Mouse (Mus musculus) CD4-positive helper T cell, adult 2 months (primary cell): ENCODE data around the gene Inf2.

Experiments
- DNase-seq: peaks from one replicate; pipeline ENCODE4 v3.0.0-alpha.2; 2012; ENCODE audit warnings: low read depth, missing footprints, low spot score

Gene Inf2

GRCm38 (mm10) chr12:112659109-112659508 lies 70.5 kb downstream of the Inf2 start:
- no peak for DNase-seq

DNA sequence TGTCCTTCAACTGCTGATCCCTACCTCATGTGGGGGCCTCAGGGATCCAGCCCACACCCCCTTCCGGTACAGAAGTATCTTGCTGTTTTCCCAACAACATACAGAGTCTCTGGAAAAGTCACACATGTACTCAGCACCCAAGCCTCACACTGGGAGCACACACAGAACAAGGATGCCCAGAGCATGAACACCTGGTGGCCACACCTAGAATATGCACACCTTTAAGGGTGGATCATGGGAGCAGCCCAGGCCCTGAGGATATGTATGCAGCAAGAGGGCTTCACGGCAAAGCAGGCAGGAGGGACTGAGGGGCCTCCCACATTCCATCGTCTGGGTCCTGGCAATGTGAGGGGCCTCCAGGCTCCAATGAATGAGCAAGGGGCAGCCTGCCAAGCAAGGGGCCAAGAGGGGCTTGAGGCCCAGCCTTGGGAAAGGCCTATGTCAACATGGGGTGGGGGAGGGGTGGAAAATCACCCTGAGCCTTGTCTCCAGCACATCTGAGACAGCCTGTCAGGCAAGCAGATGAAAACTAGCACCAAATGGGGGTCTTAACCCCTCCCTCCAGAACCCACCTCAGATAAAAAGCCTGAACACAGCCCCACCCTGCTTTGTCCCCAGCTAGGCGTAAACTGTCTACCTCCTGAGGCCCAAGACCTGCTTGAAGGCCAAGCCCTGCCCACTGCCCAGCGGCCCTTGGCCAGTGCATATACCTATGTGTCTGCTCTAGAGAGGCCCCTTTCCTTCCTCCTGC lies 72.2 kb downstream of the Inf2 start:
- no peak for DNase-seq

DNA sequence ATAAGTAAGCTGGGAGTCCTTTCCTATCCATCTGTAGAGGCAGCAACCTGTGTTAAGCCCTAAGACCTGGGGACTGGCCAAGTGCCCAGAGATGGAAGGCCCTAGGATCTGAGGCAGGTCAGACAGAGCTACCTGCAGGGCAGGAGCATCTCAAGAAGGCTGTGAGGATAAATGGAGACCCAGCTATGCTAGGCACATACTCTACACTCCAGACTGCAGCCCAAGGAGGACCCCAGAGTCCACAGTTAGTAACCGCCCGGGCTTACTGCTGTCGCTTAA lies 72.7 kb downstream of the Inf2 start:
- no peak for DNase-seq

- no peak for DNase-seq
These were observed 73.3 kb downstream of the Inf2 start for GRCm38 (mm10) chr12:112661851-112662250.

- DNase-seq: no peak
These were observed 74.7 kb downstream of the Inf2 start for GRCm38 (mm10) chr12:112663303-112663702.

DNA sequence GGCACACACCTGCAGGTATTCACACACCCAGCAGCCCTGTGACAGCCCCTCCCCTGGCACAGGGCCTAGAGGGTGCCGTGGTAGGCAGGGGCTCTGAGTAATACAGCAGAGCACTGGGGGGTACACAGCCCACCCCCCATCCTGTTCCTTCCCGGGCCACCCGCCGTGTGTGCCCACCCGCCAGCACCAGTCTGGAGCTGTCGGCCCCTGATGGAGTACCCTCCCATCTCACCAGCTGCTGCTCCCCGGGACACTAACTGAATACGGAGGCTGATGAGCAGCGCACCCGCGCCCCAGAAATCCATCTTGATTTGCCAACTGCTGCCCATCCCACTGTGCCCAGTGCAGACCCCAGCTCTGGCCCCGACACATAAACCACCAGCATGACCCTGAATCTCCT lies 75.1 kb downstream of the Inf2 start:
- DNase-seq: no peak

DNA sequence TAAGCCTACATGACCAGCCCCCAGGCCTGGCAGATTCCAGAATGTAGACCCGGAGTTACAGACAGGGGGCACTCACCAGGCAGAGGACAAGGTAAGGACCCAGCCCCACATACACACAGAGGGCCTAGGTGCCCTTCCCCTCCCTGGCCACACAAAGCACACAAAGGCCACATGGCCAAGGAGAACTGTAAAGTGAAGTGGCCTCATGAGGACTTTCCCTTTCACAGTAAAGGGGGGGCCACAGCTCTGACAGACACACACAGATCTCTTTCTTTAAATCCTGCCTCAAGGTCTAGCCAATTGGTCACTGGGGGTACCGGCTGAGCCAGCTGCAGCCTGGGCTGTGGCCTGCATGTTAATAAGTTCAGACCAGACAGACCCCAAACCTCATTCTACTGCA lies 75.5 kb downstream of the Inf2 start:
- DNase-seq: no peak

DNA sequence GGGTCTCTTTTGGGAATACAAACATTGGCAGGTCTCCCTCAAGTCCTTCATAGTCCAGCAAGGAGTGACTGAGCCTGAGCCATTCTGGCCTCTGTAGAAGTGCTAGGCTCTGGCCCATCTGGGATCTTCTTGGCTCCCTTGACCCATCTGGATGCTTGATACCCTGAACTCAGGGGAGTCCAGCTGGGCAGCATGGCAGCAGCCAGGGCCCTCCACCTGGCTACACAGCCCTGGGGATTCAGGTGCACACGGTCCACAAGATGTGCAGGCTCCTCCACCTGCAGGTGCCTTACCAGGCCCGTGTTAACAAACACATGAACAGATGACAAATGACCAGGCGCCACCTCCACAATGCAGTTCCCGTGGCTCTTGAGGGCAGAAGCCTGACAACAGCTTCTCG lies 76.1 kb downstream of the Inf2 start:
- no peak for DNase-seq
